Mouse (Mus musculus): ENCODE results near the gene Sema3b. TPM values are rescaled to one million over a fixed set of nuclear protein-coding genes. Genes with fewer than 3 reads are reported as not detected.

Gene Sema3b
- polyA plus RNA-seq, 1 experiment from 2014 or later: 4.8 TPM

Other genes starting within 250 kb of the Sema3b start
- 5.4 and 5.8 TPM in 2 replicates for gene Cacna2d2, start 209.6 kb downstream of the Sema3b start, polyA plus RNA-seq (2016; fragmentation: Nextera tagmentation; extraction: Ambion mirVana)
- 46.7 and 48.4 TPM in 2 replicates for gene Tmem115, start 75.3 kb downstream of the Sema3b start, polyA plus RNA-seq (2016; fragmentation: Nextera tagmentation; extraction: Ambion mirVana)
- gene Cyb561d2, start 67.0 kb downstream of the Sema3b start, polyA plus RNA-seq (2016; fragmentation: Nextera tagmentation; extraction: Ambion mirVana): 24.2 and 25.4 TPM in 2 replicates
- gene Nprl2, start 67.0 kb downstream of the Sema3b start, polyA plus RNA-seq (2016; fragmentation: Nextera tagmentation; extraction: Ambion mirVana): 52.6 and 55.2 TPM in 2 replicates
- 0.51 and 0.82 TPM in 2 replicates for gene Zmynd10, start 61.9 kb downstream of the Sema3b start, polyA plus RNA-seq (2016; fragmentation: Nextera tagmentation; extraction: Ambion mirVana)
- gene Rassf1, start 57.7 kb downstream of the Sema3b start, polyA plus RNA-seq (2016; fragmentation: Nextera tagmentation; extraction: Ambion mirVana): 37.6 and 37.7 TPM in 2 replicates
- 93.3 and 93.9 TPM in 2 replicates for gene Tusc2, start 46.0 kb downstream of the Sema3b start, polyA plus RNA-seq (2016; fragmentation: Nextera tagmentation; extraction: Ambion mirVana)
- 93.6 and 97.0 TPM in 2 replicates for gene Hyal2, start 41.3 kb downstream of the Sema3b start, polyA plus RNA-seq (2016; fragmentation: Nextera tagmentation; extraction: Ambion mirVana)
- gene Hyal1, start 32.3 kb downstream of the Sema3b start, polyA plus RNA-seq (2016; fragmentation: Nextera tagmentation; extraction: Ambion mirVana): 7.2 and 7.5 TPM in 2 replicates
- 12.6 and 15.8 TPM in 2 replicates for gene Naa80, start 30.3 kb downstream of the Sema3b start, polyA plus RNA-seq (2016; fragmentation: Nextera tagmentation; extraction: Ambion mirVana)
- gene Hyal3, start 28.4 kb downstream of the Sema3b start, polyA plus RNA-seq (2016; fragmentation: Nextera tagmentation; extraction: Ambion mirVana): 0.84 and 1.5 TPM in 2 replicates
- 20.6 and 23.3 TPM in 2 replicates for gene Ifrd2, start 21.6 kb downstream of the Sema3b start, polyA plus RNA-seq (2016; fragmentation: Nextera tagmentation; extraction: Ambion mirVana)
- 465 and 488 TPM in 2 replicates for gene Gnai2, start 26.1 kb upstream of the Sema3b start, polyA plus RNA-seq (2016; fragmentation: Nextera tagmentation; extraction: Ambion mirVana)
- gene Slc38a3, start 60.3 kb upstream of the Sema3b start, polyA plus RNA-seq (2016; fragmentation: Nextera tagmentation; extraction: Ambion mirVana): 12.8 and 14.1 TPM in 2 replicates
- gene Gnat1, start 70.5 kb upstream of the Sema3b start, polyA plus RNA-seq (2016; fragmentation: Nextera tagmentation; extraction: Ambion mirVana): 1.3 and 2.3 TPM in 2 replicates
- gene Sema3f, start 101.2 kb upstream of the Sema3b start, polyA plus RNA-seq (2016; fragmentation: Nextera tagmentation; extraction: Ambion mirVana): 21.4 and 21.5 TPM in 2 replicates
- 231 and 241 TPM in 2 replicates for gene Rbm5, start 161.8 kb upstream of the Sema3b start, polyA plus RNA-seq (2016; fragmentation: Nextera tagmentation; extraction: Ambion mirVana)

Measured in neural tube, embryonic 12.5 days (tissue).